Mouse (Mus musculus): ENCODE results near the gene Adap1.

DNA sequence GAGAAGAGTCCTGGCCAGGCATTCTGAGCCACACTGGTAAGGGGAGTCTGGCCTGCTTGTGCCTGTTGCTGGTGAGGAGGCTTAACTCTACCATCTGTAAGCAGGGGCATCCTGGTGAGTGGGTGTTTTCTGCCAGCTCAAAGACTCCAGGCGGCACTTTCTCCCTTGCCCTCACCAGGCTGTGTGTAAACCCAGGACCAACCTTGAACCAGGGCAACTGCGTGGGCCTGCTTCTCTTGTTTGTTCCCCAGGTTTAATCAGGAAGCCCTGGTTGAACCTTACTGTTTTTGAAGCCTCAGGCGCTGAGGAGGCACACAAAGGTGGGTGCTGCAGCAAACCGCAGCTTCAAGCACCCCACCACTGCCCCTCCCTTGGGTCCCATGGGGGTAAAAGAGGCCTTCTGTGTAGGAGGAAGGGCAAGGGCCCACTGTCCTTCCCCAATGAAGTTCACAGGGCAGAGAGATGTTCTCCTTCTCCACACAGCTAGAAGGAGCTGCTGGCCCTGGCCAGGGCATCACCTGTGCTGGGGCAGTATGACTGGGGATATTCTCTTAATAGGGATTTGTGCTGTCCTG, 42.5 kb upstream of the Adap1 start:
- TF ChIP-seq POLR2A (IDR thresholded peaks at IDR 0.05; ENCODE audit: low read depth, low read length), result no peak
- no peak for TF ChIP-seq CTCF (conservative IDR thresholded peaks at IDR 0.05; ENCODE audit: insufficient read depth, insufficient read length, low read depth, low read length)
